Mouse (Mus musculus): ENCODE data around the gene Fbxo46. TPM values are rescaled to one million over a fixed set of nuclear protein-coding genes. Genes with fewer than 3 reads are reported as not detected.
A peak's percentile ranks its signal among the peaks of the same experiment; 100 is the strongest.

Fbxo46 gene
- polyA plus RNA-seq, 1 experiment from 2014 or later = 6.4 TPM

DNA sequence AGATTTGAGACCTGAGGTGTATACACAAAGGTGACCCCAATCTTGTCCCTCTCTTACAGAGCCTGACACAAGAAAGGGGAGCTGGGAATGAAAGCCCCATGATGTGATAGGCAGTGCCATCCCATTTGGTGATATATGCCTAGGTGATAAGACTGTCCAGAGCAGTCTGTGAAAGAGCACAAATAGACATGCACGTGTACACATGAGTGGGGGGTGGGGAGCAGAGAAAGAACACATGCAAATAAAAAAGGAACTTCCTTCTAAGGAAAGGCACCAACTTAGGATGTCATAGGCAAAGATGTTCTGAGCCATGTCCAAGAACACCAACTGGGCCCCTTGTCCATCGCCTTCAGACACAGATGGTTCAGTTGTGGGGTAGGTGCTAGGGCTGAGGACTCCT is 15.2 kb upstream of the Fbxo46 start:
- Histone ChIP-seq H3K27ac (ENCODE audit: low read depth, low read length) (no peak overlapping the region), H3K9me3 (replicated peaks; ENCODE audit: control insufficient read depth, low read length) (peaks cover 7% of the 10 kb centered on the region), H3K36me3 (ENCODE audit: control insufficient read depth, insufficient read depth, low read length) (no peaks in the 10 kb centered on the region), H3K4me1 (ENCODE audit: control insufficient read depth, insufficient read depth, low read length) (0 out of 2 replicates have a peak, but pooled peaks cover 3% of the 10 kb centered on the region), H3K4me2 (no peak overlapping the region), H3K4me3 (ENCODE audit: low read depth, low read length) (no peak overlapping the region), H3K27me3 (ENCODE audit: control insufficient read depth, insufficient read depth, low read length) (no peaks in the 10 kb centered on the region), H3K9ac (ENCODE audit: low read depth, low read length) (no peak overlapping the region)
- no peak for ATAC-seq (replicated peaks; ENCODE audit: insufficient number of reproducible peaks, low FRiP score, low TSS enrichment)
- 68% methylated on average over 2 of the region's 2 CpGs for WGBS (ENCODE audit: insufficient replicate concordance)

DNA sequence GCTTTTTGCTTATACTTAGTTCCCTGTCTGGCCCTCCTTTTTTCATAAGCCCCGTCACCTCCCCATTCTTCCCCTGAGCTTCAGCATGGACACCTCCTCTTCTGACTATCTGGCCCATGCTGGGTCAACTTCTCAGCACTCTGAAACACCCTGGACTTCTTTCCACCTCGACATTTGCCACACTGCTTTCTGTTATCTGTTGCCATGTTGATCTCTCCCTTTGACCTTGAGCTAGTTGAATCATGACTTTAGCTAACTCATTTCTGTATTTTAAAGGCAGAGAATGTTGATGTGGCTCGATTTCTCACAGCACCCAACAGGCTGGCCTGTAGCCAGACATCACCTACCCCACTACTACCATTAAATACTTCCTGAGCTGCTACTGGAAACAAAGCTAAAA is 12.2 kb upstream of the Fbxo46 start:
- Histone ChIP-seq H3K4me1 (ENCODE audit: control insufficient read depth, insufficient read depth, low read length) (0 out of 2 replicates have a peak, but pooled peaks cover 3% of the 10 kb centered on the region), H3K4me2 (no peak overlapping the region), H3K9ac (ENCODE audit: low read depth, low read length) (no peak overlapping the region), H3K36me3 (ENCODE audit: control insufficient read depth, insufficient read depth, low read length) (no peaks in the 10 kb centered on the region), H3K4me3 (ENCODE audit: low read depth, low read length) (no peak overlapping the region), H3K27me3 (ENCODE audit: control insufficient read depth, insufficient read depth, low read length) (no peaks in the 10 kb centered on the region), H3K27ac (ENCODE audit: low read depth, low read length) (no peak overlapping the region), H3K9me3 (replicated peaks; ENCODE audit: control insufficient read depth, low read length) (peaks cover 7% of the 10 kb centered on the region)
- WGBS (ENCODE audit: insufficient replicate concordance) = 37% methylated on average over 3 of the region's 3 CpGs
- ATAC-seq (replicated peaks; ENCODE audit: insufficient number of reproducible peaks, low FRiP score, low TSS enrichment) = no peak

DNA sequence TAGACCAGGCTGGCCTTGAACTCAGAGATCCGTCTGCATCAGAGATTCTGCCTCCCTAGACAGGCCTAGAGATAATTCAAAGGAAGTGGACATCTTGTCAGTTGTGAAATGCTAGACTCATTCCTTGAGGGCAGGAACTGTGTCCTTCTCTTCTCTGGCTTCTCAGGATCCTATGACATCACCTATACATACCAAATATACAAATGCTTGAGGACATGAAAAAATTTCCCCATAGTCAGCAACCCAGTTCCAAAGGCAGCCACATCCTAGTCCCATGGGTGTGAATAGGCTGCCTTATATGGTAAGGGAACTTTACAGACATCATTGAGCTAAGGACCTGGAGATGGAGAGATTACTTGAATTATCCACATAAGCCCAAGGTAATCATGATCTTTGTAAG is 10.1 kb upstream of the Fbxo46 start:
- Histone ChIP-seq H3K4me3 (ENCODE audit: low read depth, low read length) (no peak overlapping the region), H3K27me3 (ENCODE audit: control insufficient read depth, insufficient read depth, low read length) (no peaks in the 10 kb centered on the region), H3K36me3 (ENCODE audit: control insufficient read depth, insufficient read depth, low read length) (no peaks in the 10 kb centered on the region), H3K9me3 (replicated peaks; ENCODE audit: control insufficient read depth, low read length) (no peaks in the 10 kb centered on the region), H3K9ac (ENCODE audit: low read depth, low read length) (no peak overlapping the region), H3K27ac (ENCODE audit: low read depth, low read length) (no peak overlapping the region), H3K4me2 (no peak overlapping the region), H3K4me1 (ENCODE audit: control insufficient read depth, insufficient read depth, low read length) (0 out of 2 replicates have a peak, but pooled peaks cover 3% of the 10 kb centered on the region)
- 68% methylated on average over 1 of the region's 1 CpGs for WGBS (ENCODE audit: insufficient replicate concordance)
- ATAC-seq (replicated peaks; ENCODE audit: insufficient number of reproducible peaks, low FRiP score, low TSS enrichment) = no peak

DNA sequence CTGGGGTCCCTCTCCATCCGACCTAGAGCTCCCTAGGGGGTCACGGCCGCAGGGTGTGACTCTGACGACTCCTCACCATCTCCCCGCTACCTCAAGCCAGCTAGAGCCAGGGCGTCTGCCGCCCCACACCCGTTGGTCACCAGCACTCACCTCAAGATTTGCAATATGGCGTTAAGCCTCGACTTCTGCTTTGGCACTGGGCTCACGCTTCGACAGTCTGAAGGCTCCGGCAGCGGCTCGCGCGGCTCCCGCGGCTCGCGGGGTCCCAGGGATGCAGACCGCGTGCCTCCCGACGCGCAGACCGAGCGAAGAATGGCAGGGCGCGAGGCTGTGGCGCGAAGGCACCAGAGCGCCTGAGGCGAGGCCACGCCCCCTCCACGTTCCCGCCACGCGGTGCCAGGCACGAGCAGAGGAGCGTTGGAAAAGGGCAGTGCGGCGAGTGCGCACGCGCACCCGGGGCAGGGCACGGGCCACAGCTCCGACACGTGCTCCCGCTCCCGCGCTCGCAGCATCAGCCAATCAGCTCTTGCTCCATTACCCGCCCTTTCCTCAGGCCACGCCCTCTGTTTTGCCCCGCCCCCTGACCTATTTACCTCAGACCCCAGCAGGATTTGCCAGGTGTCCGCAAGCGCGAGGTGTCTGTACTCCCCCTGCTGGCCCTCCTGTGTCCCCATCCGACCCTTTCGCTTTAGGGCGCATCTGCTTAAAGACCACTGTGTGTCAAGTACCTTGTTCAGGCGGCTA is 1.5 kb upstream of the Fbxo46 start, which contains the start of gene Gm4969:
Gm4969 (minus strand) TSS at position 341 of the 744 bp plus-strand sequence.
- H3K4me3 ChIP-seq (ENCODE audit: low read depth, low read length) = peak within 1 kb of the TSS; percentile 25
- no peak within 1 kb of the TSS for H3K27ac ChIP-seq (ENCODE audit: low read depth, low read length)
- H3K36me3 ChIP-seq (ENCODE audit: control insufficient read depth, insufficient read depth, low read length) = no peaks in the 10 kb centered on the region
- peaks cover 4% of the 10 kb centered on the region; the same call in 1 of the 2 replicates for H3K27me3 ChIP-seq (ENCODE audit: control insufficient read depth, insufficient read depth, low read length)
- H3K4me2 ChIP-seq = peak within 1 kb of the TSS; percentile 87
- no peaks in the 10 kb centered on the region for H3K9me3 ChIP-seq (replicated peaks; ENCODE audit: control insufficient read depth, low read length)
- ATAC-seq (replicated peaks; ENCODE audit: insufficient number of reproducible peaks, low FRiP score, low TSS enrichment) = peak; percentile 39
- 18% methylated on average over 64 of the region's 64 CpGs for WGBS (ENCODE audit: insufficient replicate concordance)
- H3K9ac ChIP-seq (ENCODE audit: low read depth, low read length) = peak within 1 kb of the TSS; percentile 40; the same call in 1 of the 2 replicates
- H3K4me1 ChIP-seq (ENCODE audit: control insufficient read depth, insufficient read depth, low read length) = peaks cover 13% of the 10 kb centered on the region

DNA sequence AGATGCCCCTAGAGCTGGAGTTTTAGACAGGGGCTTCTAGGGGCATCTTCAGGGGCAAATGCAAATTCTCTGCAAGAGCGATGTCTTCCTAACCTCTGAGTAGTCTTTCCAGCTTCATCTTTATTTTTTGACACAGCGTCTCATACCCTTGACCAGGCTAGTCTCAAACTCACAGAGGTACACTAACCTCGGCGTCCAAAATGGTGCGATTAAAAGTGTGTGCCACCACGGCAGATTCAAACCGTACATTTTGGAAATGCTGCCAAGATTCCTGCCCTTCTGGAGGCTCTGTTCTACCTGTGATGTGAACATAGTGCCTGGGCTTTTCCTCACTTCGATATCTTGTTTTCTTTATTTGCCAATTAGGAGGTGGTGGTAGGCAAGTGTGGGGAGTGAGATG is 576 bp upstream of the Fbxo46 start:
- ATAC-seq (replicated peaks; ENCODE audit: insufficient number of reproducible peaks, low FRiP score, low TSS enrichment) = no peak
- Histone ChIP-seq H3K36me3 (ENCODE audit: control insufficient read depth, insufficient read depth, low read length) (no peaks in the 10 kb centered on the region), H3K27me3 (ENCODE audit: control insufficient read depth, insufficient read depth, low read length) (peaks cover 4% of the 10 kb centered on the region; the same call in 1 of the 2 replicates), H3K27ac (ENCODE audit: low read depth, low read length) (no peak overlapping the region), H3K4me3 (ENCODE audit: low read depth, low read length) (no peak overlapping the region), H3K9me3 (replicated peaks; ENCODE audit: control insufficient read depth, low read length) (no peaks in the 10 kb centered on the region), H3K4me2 (peak overlapping the region; percentile 87; the same call in 1 of the 2 replicates), H3K4me1 (ENCODE audit: control insufficient read depth, insufficient read depth, low read length) (peaks cover 13% of the 10 kb centered on the region), H3K9ac (ENCODE audit: low read depth, low read length) (no peak overlapping the region)
- WGBS (ENCODE audit: insufficient replicate concordance) = 88% methylated on average over 8 of the region's 8 CpGs

DNA sequence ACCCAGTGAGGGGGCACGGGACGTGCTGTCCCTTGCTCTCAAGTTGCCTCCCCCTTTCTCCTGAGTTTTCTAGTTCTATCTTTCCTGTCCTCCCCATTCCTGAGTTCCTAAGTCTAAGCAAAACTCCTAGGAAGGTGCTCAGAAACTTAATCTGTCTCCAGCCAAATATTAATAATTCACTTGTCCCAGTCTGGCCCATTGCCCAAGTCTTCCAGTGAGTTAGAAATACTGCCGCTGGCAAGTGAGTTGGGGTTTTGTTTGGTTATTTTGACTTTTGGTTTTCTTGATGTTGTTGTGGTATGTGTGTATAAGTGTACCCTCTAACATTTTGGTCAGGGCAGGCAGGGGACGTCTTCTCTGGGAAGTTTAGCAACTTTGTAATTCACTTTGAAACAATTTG is 2.0 kb downstream of the Fbxo46 start:
- 84% methylated on average over 4 of the region's 4 CpGs for WGBS (ENCODE audit: insufficient replicate concordance)
- Histone ChIP-seq H3K36me3 (ENCODE audit: control insufficient read depth, insufficient read depth, low read length) (no peaks in the 10 kb centered on the region), H3K9me3 (replicated peaks; ENCODE audit: control insufficient read depth, low read length) (no peaks in the 10 kb centered on the region), H3K4me1 (ENCODE audit: control insufficient read depth, insufficient read depth, low read length) (peaks cover 13% of the 10 kb centered on the region), H3K4me2 (no peak overlapping the region), H3K9ac (ENCODE audit: low read depth, low read length) (no peak overlapping the region), H3K27ac (ENCODE audit: low read depth, low read length) (no peak overlapping the region), H3K27me3 (ENCODE audit: control insufficient read depth, insufficient read depth, low read length) (peaks cover 4% of the 10 kb centered on the region; the same call in 1 of the 2 replicates), H3K4me3 (ENCODE audit: low read depth, low read length) (no peak overlapping the region)
- no peak for ATAC-seq (replicated peaks; ENCODE audit: insufficient number of reproducible peaks, low FRiP score, low TSS enrichment)

DNA sequence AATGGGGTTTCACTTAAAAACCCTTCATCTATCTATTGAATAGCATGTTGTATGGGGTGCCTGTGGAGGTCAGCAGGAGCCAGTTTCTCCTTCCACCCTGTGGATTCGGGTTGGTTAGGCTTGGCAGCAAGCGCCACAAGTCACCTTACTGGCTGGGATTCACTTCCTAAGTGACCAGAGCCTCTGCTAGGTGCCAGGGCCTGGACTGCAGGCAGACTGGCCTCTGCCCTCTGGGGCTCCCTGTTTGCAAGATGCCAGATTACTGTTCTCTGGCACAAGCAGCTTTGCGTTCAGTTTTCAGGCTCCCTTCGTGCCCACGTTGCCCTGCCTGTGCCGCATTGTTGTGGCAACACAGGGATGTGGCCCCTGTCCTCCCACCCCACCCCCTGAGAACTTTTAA is 5.1 kb downstream of the Fbxo46 start:
- whole genome bisulfite sequencing (ENCODE audit: insufficient replicate concordance) = 90% methylated on average over 6 of the region's 6 CpGs
- no peak for ATAC-seq (replicated peaks; ENCODE audit: insufficient number of reproducible peaks, low FRiP score, low TSS enrichment)
- H3K4me1 ChIP-seq (ENCODE audit: control insufficient read depth, insufficient read depth, low read length) = peaks cover 8% of the 10 kb centered on the region

DNA sequence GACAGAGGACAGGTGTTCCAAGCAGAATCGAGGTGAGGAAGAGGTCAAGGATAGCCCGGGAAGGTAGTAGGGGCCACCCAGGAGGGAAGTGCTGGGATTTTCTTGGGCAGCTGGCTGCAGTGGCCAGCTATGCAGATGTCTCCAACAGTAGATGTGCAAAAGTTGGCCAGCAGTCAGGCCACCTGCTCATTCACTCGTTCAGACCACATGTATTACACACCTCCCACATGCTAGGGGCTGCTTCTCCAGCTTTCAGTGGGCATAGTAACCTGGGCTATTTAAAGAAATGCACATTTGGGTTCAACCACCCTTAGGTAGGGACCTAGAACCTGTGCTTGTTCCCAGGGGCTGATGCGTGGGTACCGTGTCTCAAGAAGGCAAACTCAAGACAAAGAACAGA is 8.1 kb downstream of the Fbxo46 start:
- Histone ChIP-seq H3K27me3 (ENCODE audit: control insufficient read depth, insufficient read depth, low read length) (no peaks in the 10 kb centered on the region), H3K9me3 (replicated peaks; ENCODE audit: control insufficient read depth, low read length) (no peaks in the 10 kb centered on the region), H3K4me2 (no peak overlapping the region), H3K4me1 (ENCODE audit: control insufficient read depth, insufficient read depth, low read length) (peaks cover 5% of the 10 kb centered on the region; the same call in 1 of the 2 replicates), H3K27ac (ENCODE audit: low read depth, low read length) (no peak overlapping the region), H3K9ac (ENCODE audit: low read depth, low read length) (no peak overlapping the region), H3K36me3 (ENCODE audit: control insufficient read depth, insufficient read depth, low read length) (no peaks in the 10 kb centered on the region), H3K4me3 (ENCODE audit: low read depth, low read length) (no peak overlapping the region)
- WGBS (ENCODE audit: insufficient replicate concordance) = 90% methylated on average over 5 of the region's 5 CpGs
- no peak for ATAC-seq (replicated peaks; ENCODE audit: insufficient number of reproducible peaks, low FRiP score, low TSS enrichment)

More for the DNA sequence above, 5.1 kb downstream of the Fbxo46 start:
- no peaks in the 10 kb centered on the region for H3K27me3 ChIP-seq (ENCODE audit: control insufficient read depth, insufficient read depth, low read length)
- H3K9ac ChIP-seq (ENCODE audit: low read depth, low read length) = no peak overlapping the region
- H3K36me3 ChIP-seq (ENCODE audit: control insufficient read depth, insufficient read depth, low read length) = no peaks in the 10 kb centered on the region
- no peak overlapping the region for H3K4me2 ChIP-seq
- H3K9me3 ChIP-seq (replicated peaks; ENCODE audit: control insufficient read depth, low read length) = no peaks in the 10 kb centered on the region
- no peak overlapping the region for H3K4me3 ChIP-seq (ENCODE audit: low read depth, low read length)
- H3K27ac ChIP-seq (ENCODE audit: low read depth, low read length) = no peak overlapping the region

DNA sequence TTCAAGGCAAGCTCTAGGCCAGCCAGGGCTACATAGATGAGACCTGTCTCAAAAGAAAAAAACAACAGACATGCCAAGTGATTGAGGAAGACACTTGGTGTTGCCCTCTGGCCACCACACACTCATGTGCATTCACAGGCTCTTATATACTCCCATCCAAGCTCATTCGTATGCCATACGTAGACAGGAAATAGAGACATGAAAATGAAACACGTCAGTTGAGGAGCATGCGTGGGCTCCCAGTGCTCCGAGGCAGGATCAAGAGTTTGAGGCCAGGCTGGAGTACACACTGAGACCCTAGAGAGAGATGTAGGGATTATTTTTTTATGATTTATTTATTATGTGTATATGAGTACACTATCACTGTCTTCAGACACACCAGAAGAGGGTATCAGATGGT is 9.7 kb downstream of the Fbxo46 start:
- no peak overlapping the region for H3K4me3 ChIP-seq (ENCODE audit: low read depth, low read length)
- H3K27ac ChIP-seq (ENCODE audit: low read depth, low read length) = no peak overlapping the region
- H3K4me2 ChIP-seq = no peak overlapping the region
- H3K9me3 ChIP-seq (replicated peaks; ENCODE audit: control insufficient read depth, low read length) = no peaks in the 10 kb centered on the region
- H3K27me3 ChIP-seq (ENCODE audit: control insufficient read depth, insufficient read depth, low read length) = no peaks in the 10 kb centered on the region
- peaks cover 5% of the 10 kb centered on the region; the same call in 1 of the 2 replicates for H3K4me1 ChIP-seq (ENCODE audit: control insufficient read depth, insufficient read depth, low read length)
- no peak for ATAC-seq (replicated peaks; ENCODE audit: insufficient number of reproducible peaks, low FRiP score, low TSS enrichment)
- no peaks in the 10 kb centered on the region for H3K36me3 ChIP-seq (ENCODE audit: control insufficient read depth, insufficient read depth, low read length)
- no peak overlapping the region for H3K9ac ChIP-seq (ENCODE audit: low read depth, low read length)
- 91% methylated on average over 5 of the region's 5 CpGs for WGBS (ENCODE audit: insufficient replicate concordance)
